In the genomic region with DNA sequence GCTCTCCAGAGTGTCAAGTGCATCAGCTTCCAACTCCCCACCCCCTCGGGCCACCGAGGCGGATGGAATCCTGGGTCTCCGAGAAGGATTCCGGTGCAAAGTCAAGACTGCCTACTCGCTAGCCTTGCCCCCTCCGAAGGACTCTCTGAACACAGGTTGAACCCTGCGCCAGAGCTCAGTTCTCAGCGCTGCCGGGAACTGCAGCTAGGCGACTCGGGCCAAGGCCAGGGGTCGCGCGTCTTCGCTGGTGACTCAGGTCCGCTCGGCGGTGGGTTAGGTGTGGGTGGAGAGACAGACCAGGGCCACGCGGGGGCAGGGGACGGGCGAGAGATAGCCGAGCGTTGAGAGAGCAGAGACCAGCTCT, we compare ENCODE assay signal across 8 mouse cellular contexts. TPM values are rescaled to one million over a fixed set of nuclear protein-coding genes. Genes with fewer than 3 reads are reported as not detected.
A peak's percentile ranks its signal among the peaks of the same experiment; 100 is the strongest.
DNase-seq lines count a peak whose midpoint lies in the region; ATAC-seq lines count a peak whose summit lies in the region.

No protein-coding gene starts in this region.

- H3K9ac ChIP-seq in heart, embryonic 15.5 days: peak overlapping the region; percentile 56
- H3K9ac ChIP-seq in intestine, embryonic 14.5 days (ENCODE audit: low read length): peak overlapping the region; percentile 44
- H3K9ac ChIP-seq in neural tube, embryonic 15.5 days (replicated peaks): peak overlapping the region; percentile 83

- H3K4me1 ChIP-seq in heart, embryonic 15.5 days (replicated peaks): peaks cover 20% of the 10 kb centered on the region
- peaks cover 10% of the 10 kb centered on the region for H3K4me1 ChIP-seq in intestine, embryonic 14.5 days (replicated peaks; ENCODE audit: control insufficient read depth, insufficient read depth, low read length)
- H3K4me1 ChIP-seq in neural tube, embryonic 15.5 days: peaks cover 41% of the 10 kb centered on the region

- peak overlapping the region; percentile 97 for H3K4me2 ChIP-seq in heart, embryonic 15.5 days
- peak overlapping the region; percentile 96 for H3K4me2 ChIP-seq in intestine, embryonic 14.5 days (ENCODE audit: low read length)
- H3K4me2 ChIP-seq in neural tube, embryonic 15.5 days: peak overlapping the region; percentile 78

- no peaks in the 10 kb centered on the region for H3K9me3 ChIP-seq in heart, embryonic 15.5 days (replicated peaks)
- H3K9me3 ChIP-seq in intestine, embryonic 14.5 days (ENCODE audit: control insufficient read depth, low read length): no peaks in the 10 kb centered on the region
- H3K9me3 ChIP-seq in neural tube, embryonic 15.5 days (replicated peaks): no peaks in the 10 kb centered on the region

- H3K4me3 ChIP-seq in heart, embryonic 15.5 days: peak overlapping the region; percentile 65
- H3K4me3 ChIP-seq in intestine, embryonic 14.5 days (ENCODE audit: low read depth, low read length): peak overlapping the region; percentile 70
- H3K4me3 ChIP-seq in neural tube, embryonic 15.5 days (replicated peaks): peak overlapping the region; percentile 91

- no peak overlapping the region for H3K27ac ChIP-seq in heart, embryonic 15.5 days
- no peak overlapping the region for H3K27ac ChIP-seq in intestine, embryonic 14.5 days (ENCODE audit: low read depth)
- H3K27ac ChIP-seq in neural tube, embryonic 15.5 days (replicated peaks): peak overlapping the region; percentile 93

- no peak for DNase-seq in heart, adult 8-10 months (ENCODE audit: low spot score)
- peak; percentile 38 for DNase-seq in WW6 (ENCODE audit: low read depth, low spot score)
- peak; percentile 20 for DNase-seq in embryo, embryonic 11.5 days (ENCODE audit: low read depth, low spot score)
- peak; percentile 80 for DNase-seq in intestine, embryonic 14.5 days (ENCODE audit: low spot score)
- DNase-seq in right cerebral cortex, adult 18-20 months: no peak
- DNase-seq in spleen, postnatal 4 days (ENCODE audit: low spot score in 2 of 2): no peak

- no peaks in the 10 kb centered on the region for H3K36me3 ChIP-seq in heart, embryonic 15.5 days
- no peaks in the 10 kb centered on the region for H3K36me3 ChIP-seq in intestine, embryonic 14.5 days (ENCODE audit: control insufficient read depth, insufficient read depth, low read length)
- H3K36me3 ChIP-seq in neural tube, embryonic 15.5 days: no peaks in the 10 kb centered on the region

- WGBS in heart, embryonic 15.5 days: under 1% methylated on average over 25 of the region's 25 CpGs
- WGBS in intestine, embryonic 14.5 days: under 1% methylated on average over 25 of the region's 25 CpGs
- under 1% methylated on average over 25 of the region's 25 CpGs for WGBS in neural tube, embryonic 15.5 days

- peaks cover 83% of the 10 kb centered on the region for H3K27me3 ChIP-seq in heart, embryonic 15.5 days
- H3K27me3 ChIP-seq in intestine, embryonic 14.5 days (replicated peaks; ENCODE audit: control insufficient read depth, insufficient read depth, low read length): peaks cover 47% of the 10 kb centered on the region
- H3K27me3 ChIP-seq in neural tube, embryonic 15.5 days (replicated peaks): peaks cover 20% of the 10 kb centered on the region

- ATAC-seq in heart, embryonic 15.5 days (replicated peaks; ENCODE audit: insufficient number of reproducible peaks, insufficient read depth, low FRiP score, low read depth): 0 out of 2 replicates have a peak, but pooled peaks have one; percentile 28
- peak; percentile 29; the same call in 1 of the 2 replicates for ATAC-seq in intestine, embryonic 14.5 days (replicated peaks; ENCODE audit: low FRiP score, low TSS enrichment, low read depth)
- ATAC-seq in neural tube, embryonic 15.5 days (ENCODE audit: low FRiP score): peak; percentile 68

RNA-seq across cellular contexts. Expression of a gene that starts 0.3 kb away (rescaled TPM):
- 6.9 and 11.1 TPM in 2 replicates for polyA plus RNA-seq in heart, embryonic 15.5 days (2015; fragmentation: Nextera tagmentation; extraction: Ambion mirVana)
- 1 to 10 TPM; 1.2 to 2.3 (median 1.8) TPM for total RNA-seq in heart, adult 8-10 months (2022)
- 5.9 and 6.9 TPM in 2 replicates for polyA plus RNA-seq in intestine, embryonic 14.5 days (2014; fragmentation: Nextera tagmentation; extraction: Ambion mirVana)
- polyA plus RNA-seq in neural tube, embryonic 15.5 days (2015; fragmentation: Nextera tagmentation; extraction: Ambion mirVana): 32.9 and 35.0 TPM in 2 replicates

RNA-seq across cellular contexts. Expression of a gene that starts 55.5 kb away (rescaled TPM):
- polyA plus RNA-seq in heart, embryonic 15.5 days (2015; fragmentation: Nextera tagmentation; extraction: Ambion mirVana): 16.3 and 18.5 TPM in 2 replicates
- 10 to 100 TPM; 11.4 to 19.1 (median 15.9) TPM for total RNA-seq in heart, adult 8-10 months (2022)
- 29.4 and 36.5 TPM in 2 replicates for polyA plus RNA-seq in intestine, embryonic 14.5 days (2014; fragmentation: Nextera tagmentation; extraction: Ambion mirVana)
- polyA plus RNA-seq in neural tube, embryonic 15.5 days (2015; fragmentation: Nextera tagmentation; extraction: Ambion mirVana): 43.4 and 50.1 TPM in 2 replicates

Comparison
In these comparisons a context has a peak if more than half of its experiments do, and no peak if none do; other contexts are left out.
1. DNase-seq: peak in WW6 (single experiment), embryo, embryonic 11.5 days (single experiment) and intestine, embryonic 14.5 days (single experiment); none in heart, adult 8-10 months (single experiment), right cerebral cortex, adult 18-20 months (single experiment) and spleen, postnatal 4 days (0 of 2).
2. Peak in every context shown above with its lines, with median percentiles within 50 percentile points of each other: ATAC-seq, H3K4me2 ChIP-seq, H3K4me3 ChIP-seq and H3K9ac ChIP-seq.